Mouse (Mus musculus): Measurements from ENCODE around the gene Aes.

DNA sequence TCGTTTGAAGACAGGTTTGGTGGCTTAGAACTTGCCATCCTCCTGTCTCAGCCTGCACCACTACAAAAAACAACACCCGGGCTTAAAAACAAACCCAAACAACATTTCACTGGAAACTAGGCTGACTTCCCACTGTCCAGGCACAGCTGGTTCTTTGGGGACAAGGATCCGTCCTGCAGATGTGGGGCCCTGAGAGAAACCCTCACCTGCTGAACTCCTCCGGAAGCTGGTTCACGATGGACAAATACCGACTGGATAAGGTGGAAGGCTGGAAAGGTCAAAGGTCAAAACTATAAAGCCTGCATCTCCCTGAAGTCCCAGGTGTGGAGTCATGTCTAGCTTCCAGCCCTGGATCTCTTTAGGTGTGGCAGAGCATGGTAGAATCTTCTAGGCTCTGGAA, 39.6 kb downstream of the Aes start:
- no peak for TF ChIP-seq CTCF (IDR thresholded peaks at IDR 0.05; ENCODE audit: low read depth, low read length)
- TF ChIP-seq POLR2A (IDR thresholded peaks at IDR 0.05; ENCODE audit: borderline replicate concordance, low read depth, low read length): no peak

Measured in bone marrow macrophage, adult 2 months (primary cell).